Mouse (Mus musculus): Measurements from ENCODE around the gene Slc28a3. TPM values are rescaled to one million over a fixed set of nuclear protein-coding genes. Genes with fewer than 3 reads are reported as not detected.

Gene Slc28a3
- polyA plus RNA-seq, 1 experiment from 2014 or later, result not detected

GRCm38 (mm10) chr13:58590630-58591029 is 20.0 kb downstream of the Slc28a3 start:
- H3K4me3 ChIP-seq (ENCODE audit: low read depth, low read length), result no peak overlapping the region
- H3K27ac ChIP-seq (ENCODE audit: low read depth, low read length), result no peak overlapping the region
- no peaks in the 10 kb centered on the region for H3K27me3 ChIP-seq (ENCODE audit: control insufficient read depth, insufficient read depth, low read length)
- DNase-seq (ENCODE audit: low spot score) (peak; percentile 65), ATAC-seq (replicated peaks; ENCODE audit: low FRiP score) (no peak)
- WGBS, result 42% methylated on average over 6 of the region's 6 CpGs
- H3K4me2 ChIP-seq (ENCODE audit: low read depth, low read length, severe bottlenecking), result no peak overlapping the region
- H3K4me1 ChIP-seq (replicated peaks; ENCODE audit: control insufficient read depth, insufficient read depth, low read length), result no peaks in the 10 kb centered on the region
- no peaks in the 10 kb centered on the region for H3K36me3 ChIP-seq (ENCODE audit: control insufficient read depth, insufficient read depth, low read length)
- no peaks in the 10 kb centered on the region for H3K9me3 ChIP-seq (ENCODE audit: control insufficient read depth, low read length)
- no peak overlapping the region for H3K9ac ChIP-seq (ENCODE audit: low read length)

- Histone ChIP-seq H3K4me3 (ENCODE audit: low read depth, low read length) (no peak overlapping the region), H3K4me1 (replicated peaks; ENCODE audit: control insufficient read depth, insufficient read depth, low read length) (no peaks in the 10 kb centered on the region), H3K27me3 (ENCODE audit: control insufficient read depth, insufficient read depth, low read length) (no peaks in the 10 kb centered on the region), H3K36me3 (ENCODE audit: control insufficient read depth, insufficient read depth, low read length) (no peaks in the 10 kb centered on the region), H3K27ac (ENCODE audit: low read depth, low read length) (no peak overlapping the region), H3K4me2 (ENCODE audit: low read depth, low read length, severe bottlenecking) (peak overlapping the region; percentile 29), H3K9me3 (ENCODE audit: control insufficient read depth, low read length) (no peaks in the 10 kb centered on the region), H3K9ac (ENCODE audit: low read length) (peak overlapping the region; percentile 14; the same call in 1 of the 2 replicates)
- WGBS, result 3% methylated on average over 9 of the region's 9 CpGs
- ATAC-seq (replicated peaks; ENCODE audit: low FRiP score), result peak; percentile 65; the same call in 1 of the 2 replicates
- DNase-seq (ENCODE audit: low spot score), result peak; percentile 86
Observed at GRCm38 (mm10) chr13:58589517-58589858, 21.2 kb downstream of the Slc28a3 start.

GRCm38 (mm10) chr13:58588655-58589516 is 21.8 kb downstream of the Slc28a3 start:
- WGBS, result 60% methylated on average over 15 of the region's 15 CpGs
- no peak overlapping the region for H3K27ac ChIP-seq (ENCODE audit: low read depth, low read length)
- no peak for ATAC-seq (replicated peaks; ENCODE audit: low FRiP score)

GRCm38 (mm10) chr13:58587962-58588361 is 22.7 kb downstream of the Slc28a3 start:
- Histone ChIP-seq H3K4me3 (ENCODE audit: low read depth, low read length) (no peak overlapping the region), H3K9me3 (ENCODE audit: control insufficient read depth, low read length) (no peaks in the 10 kb centered on the region), H3K36me3 (ENCODE audit: control insufficient read depth, insufficient read depth, low read length) (no peaks in the 10 kb centered on the region), H3K4me1 (replicated peaks; ENCODE audit: control insufficient read depth, insufficient read depth, low read length) (no peaks in the 10 kb centered on the region), H3K4me2 (ENCODE audit: low read depth, low read length, severe bottlenecking) (no peak overlapping the region), H3K27ac (ENCODE audit: low read depth, low read length) (no peak overlapping the region), H3K27me3 (ENCODE audit: control insufficient read depth, insufficient read depth, low read length) (no peaks in the 10 kb centered on the region), H3K9ac (ENCODE audit: low read length) (no peak overlapping the region)
- no peak for ATAC-seq (replicated peaks; ENCODE audit: low FRiP score)
- WGBS, result 86% methylated on average over 7 of the region's 7 CpGs
- DNase-seq (ENCODE audit: low spot score), result no peak

More at GRCm38 (mm10) chr13:58588655-58589516, 21.8 kb downstream of the Slc28a3 start:
- no peaks in the 10 kb centered on the region for H3K9me3 ChIP-seq (ENCODE audit: control insufficient read depth, low read length)
- H3K4me1 ChIP-seq (replicated peaks; ENCODE audit: control insufficient read depth, insufficient read depth, low read length), result no peaks in the 10 kb centered on the region
- no peaks in the 10 kb centered on the region for H3K27me3 ChIP-seq (ENCODE audit: control insufficient read depth, insufficient read depth, low read length)
- H3K36me3 ChIP-seq (ENCODE audit: control insufficient read depth, insufficient read depth, low read length), result no peaks in the 10 kb centered on the region
- H3K4me3 ChIP-seq (ENCODE audit: low read depth, low read length), result no peak overlapping the region
- DNase-seq (ENCODE audit: low spot score), result no peak
- H3K4me2 ChIP-seq (ENCODE audit: low read depth, low read length, severe bottlenecking), result peak overlapping the region; percentile 29
- peak overlapping the region; percentile 14; the same call in 1 of the 2 replicates for H3K9ac ChIP-seq (ENCODE audit: low read length)

GRCm38 (mm10) chr13:58566181-58566580 is 44.5 kb downstream of the Slc28a3 start:
- no peaks in the 10 kb centered on the region for H3K36me3 ChIP-seq (ENCODE audit: control insufficient read depth, insufficient read depth, low read length)
- 85% methylated on average over 9 of the region's 9 CpGs for WGBS
- no peaks in the 10 kb centered on the region for H3K9me3 ChIP-seq (ENCODE audit: control insufficient read depth, low read length)
- H3K4me1 ChIP-seq (replicated peaks; ENCODE audit: control insufficient read depth, insufficient read depth, low read length), result 0 out of 2 replicates have a peak, but pooled peaks cover 2% of the 10 kb centered on the region
- no peak overlapping the region for H3K4me2 ChIP-seq (ENCODE audit: low read depth, low read length, severe bottlenecking)
- ATAC-seq (replicated peaks; ENCODE audit: low FRiP score) (no peak), DNase-seq (ENCODE audit: low spot score) (no peak)
- no peak overlapping the region for H3K27ac ChIP-seq (ENCODE audit: low read depth, low read length)
- H3K27me3 ChIP-seq (ENCODE audit: control insufficient read depth, insufficient read depth, low read length), result no peaks in the 10 kb centered on the region
- H3K4me3 ChIP-seq (ENCODE audit: low read depth, low read length), result no peak overlapping the region
- H3K9ac ChIP-seq (ENCODE audit: low read length), result no peak overlapping the region

GRCm38 (mm10) chr13:58560497-58561138 is 50.1 kb downstream of the Slc28a3 start:
- H3K4me2 ChIP-seq (ENCODE audit: low read depth, low read length, severe bottlenecking), result no peak overlapping the region
- no peaks in the 10 kb centered on the region for H3K36me3 ChIP-seq (ENCODE audit: control insufficient read depth, insufficient read depth, low read length)
- H3K4me3 ChIP-seq (ENCODE audit: low read depth, low read length), result no peak overlapping the region
- H3K4me1 ChIP-seq (replicated peaks; ENCODE audit: control insufficient read depth, insufficient read depth, low read length), result no peaks in the 10 kb centered on the region
- no peak for DNase-seq (ENCODE audit: low spot score)
- ATAC-seq (replicated peaks; ENCODE audit: low FRiP score), result no peak
- WGBS, result 82% methylated on average over 15 of the region's 15 CpGs
- no peak overlapping the region for H3K27ac ChIP-seq (ENCODE audit: low read depth, low read length)
- no peak overlapping the region for H3K9ac ChIP-seq (ENCODE audit: low read length)
- no peaks in the 10 kb centered on the region for H3K9me3 ChIP-seq (ENCODE audit: control insufficient read depth, low read length)
- no peaks in the 10 kb centered on the region for H3K27me3 ChIP-seq (ENCODE audit: control insufficient read depth, insufficient read depth, low read length)

- Histone ChIP-seq H3K27me3 (ENCODE audit: control insufficient read depth, insufficient read depth, low read length) (no peaks in the 10 kb centered on the region), H3K4me3 (ENCODE audit: low read depth, low read length) (no peak overlapping the region), H3K27ac (ENCODE audit: low read depth, low read length) (no peak overlapping the region), H3K9me3 (ENCODE audit: control insufficient read depth, low read length) (no peaks in the 10 kb centered on the region), H3K4me1 (replicated peaks; ENCODE audit: control insufficient read depth, insufficient read depth, low read length) (no peaks in the 10 kb centered on the region), H3K36me3 (ENCODE audit: control insufficient read depth, insufficient read depth, low read length) (no peaks in the 10 kb centered on the region), H3K9ac (ENCODE audit: low read length) (no peak overlapping the region), H3K4me2 (ENCODE audit: low read depth, low read length, severe bottlenecking) (no peak overlapping the region)
- DNase-seq (ENCODE audit: low spot score) (no peak), ATAC-seq (replicated peaks; ENCODE audit: low FRiP score) (no peak)
- WGBS, result 83% methylated on average over 12 of the region's 12 CpGs
Observed at GRCm38 (mm10) chr13:58558216-58558615, 52.5 kb downstream of the Slc28a3 start.

- no peak for ATAC-seq (replicated peaks; ENCODE audit: low FRiP score)
- no peak for DNase-seq (ENCODE audit: low spot score)
- H3K27ac ChIP-seq (ENCODE audit: low read depth, low read length), result no peak overlapping the region
Observed at GRCm38 (mm10) chr13:58556018-58556417, 54.7 kb downstream of the Slc28a3 start.

More at GRCm38 (mm10) chr13:58556018-58556417, 54.7 kb downstream of the Slc28a3 start:
- Histone ChIP-seq H3K36me3 (ENCODE audit: control insufficient read depth, insufficient read depth, low read length) (no peaks in the 10 kb centered on the region), H3K9ac (ENCODE audit: low read length) (no peak overlapping the region), H3K4me3 (ENCODE audit: low read depth, low read length) (no peak overlapping the region), H3K27me3 (ENCODE audit: control insufficient read depth, insufficient read depth, low read length) (no peaks in the 10 kb centered on the region), H3K4me1 (replicated peaks; ENCODE audit: control insufficient read depth, insufficient read depth, low read length) (no peaks in the 10 kb centered on the region), H3K9me3 (ENCODE audit: control insufficient read depth, low read length) (no peaks in the 10 kb centered on the region), H3K4me2 (ENCODE audit: low read depth, low read length, severe bottlenecking) (no peak overlapping the region)
- 75% methylated on average over 1 of the region's 1 CpGs for WGBS

Measured in forebrain, embryonic 11.5 days (tissue).